Mouse (Mus musculus) embryo, embryonic 10 days (tissue): ENCODE measurements at regions not wholly inside any gene's neighbourhood (a gene's known extent, or its start where the extent isn't known, plus 50 kb on each side); places are given as distances from the start of the nearest gene placed in this dataset.

ENCODE experiments used
- DNase-seq: peaks from one replicate; pipeline ENCODE4 v3.0.0-alpha.2; 2015; ENCODE audit warnings: low spot score

DNA sequence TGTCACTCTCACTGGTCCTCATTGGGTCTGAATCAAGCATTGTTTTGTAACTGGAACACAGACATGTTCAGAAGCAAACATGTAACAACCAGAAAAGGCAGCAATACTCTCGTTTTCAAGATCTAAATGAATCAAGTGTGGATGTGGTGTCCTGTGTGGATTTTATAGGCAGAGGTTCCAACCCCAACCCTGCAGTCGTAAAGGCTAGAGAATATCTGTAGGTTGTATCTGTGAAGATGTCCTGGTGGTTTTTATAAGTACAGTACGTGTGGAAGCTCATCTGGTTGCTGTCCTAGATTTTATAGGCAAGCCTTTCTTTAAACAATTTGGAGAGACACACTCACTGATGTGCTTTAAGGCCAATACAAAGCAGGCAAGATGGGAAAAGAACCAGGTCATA is 518.8 kb upstream of the Atp11b start:
- no peak for DNase-seq

DNA sequence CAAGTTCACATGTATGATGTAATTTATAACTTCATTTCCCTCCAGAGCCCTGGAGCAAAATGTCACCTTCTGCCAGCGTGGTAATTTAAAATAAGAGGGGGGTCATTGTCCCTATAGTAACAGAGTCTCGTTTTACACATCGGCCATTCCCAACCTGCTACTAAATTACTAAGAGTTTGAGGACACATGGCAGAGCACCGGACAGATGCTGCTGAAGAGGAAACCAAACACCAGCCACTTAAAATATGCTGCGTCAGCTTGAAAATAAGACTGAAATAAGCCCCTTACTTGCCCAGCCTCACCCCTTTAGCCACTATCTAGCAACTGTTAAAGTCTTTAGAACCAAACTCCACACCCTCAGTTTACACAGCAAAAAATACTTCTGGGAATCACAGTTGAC is 518.1 kb upstream of the Atp11b start:
- DNase-seq: peak; percentile 36

DNA sequence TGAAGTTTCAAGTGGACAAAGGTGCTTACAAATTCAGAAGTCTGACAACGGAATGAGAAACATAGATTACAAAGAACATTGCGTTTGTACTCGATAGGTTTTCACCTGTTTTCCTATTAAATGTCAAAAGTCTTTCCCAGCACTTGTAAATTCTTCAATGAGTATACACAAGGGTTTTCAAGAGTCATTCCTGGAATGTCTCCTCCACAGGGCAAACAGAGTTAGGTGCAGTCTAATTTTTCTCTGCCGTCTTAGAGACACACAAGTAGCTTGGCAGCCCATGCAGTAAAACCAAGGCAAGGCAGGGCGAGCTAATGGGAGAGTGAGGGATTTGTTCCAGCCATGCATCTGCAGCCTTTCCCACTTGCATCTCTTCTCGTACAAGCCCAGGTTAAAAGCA is 516.6 kb upstream of the Atp11b start:
- DNase-seq: no peak

DNA sequence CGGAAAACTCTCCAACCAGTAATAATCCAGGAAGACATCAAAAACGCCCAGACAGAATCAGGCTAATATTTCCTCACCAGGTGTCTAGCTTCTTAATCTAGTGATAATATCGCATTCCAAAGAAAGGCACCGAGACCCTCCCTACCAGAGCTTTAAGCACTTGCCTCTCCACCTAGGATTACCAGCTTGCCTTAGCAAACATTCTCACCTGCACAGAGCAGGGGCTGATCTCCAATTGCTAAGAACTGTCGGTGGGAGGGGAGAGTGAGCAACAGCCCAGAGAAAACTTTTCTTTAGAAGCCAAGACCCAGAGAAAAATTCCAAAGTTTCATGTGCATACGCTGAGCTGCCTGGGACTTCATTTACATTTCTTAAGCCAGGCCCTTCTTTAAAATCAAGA is 511.6 kb upstream of the Atp11b start:
- DNase-seq: no peak

DNA sequence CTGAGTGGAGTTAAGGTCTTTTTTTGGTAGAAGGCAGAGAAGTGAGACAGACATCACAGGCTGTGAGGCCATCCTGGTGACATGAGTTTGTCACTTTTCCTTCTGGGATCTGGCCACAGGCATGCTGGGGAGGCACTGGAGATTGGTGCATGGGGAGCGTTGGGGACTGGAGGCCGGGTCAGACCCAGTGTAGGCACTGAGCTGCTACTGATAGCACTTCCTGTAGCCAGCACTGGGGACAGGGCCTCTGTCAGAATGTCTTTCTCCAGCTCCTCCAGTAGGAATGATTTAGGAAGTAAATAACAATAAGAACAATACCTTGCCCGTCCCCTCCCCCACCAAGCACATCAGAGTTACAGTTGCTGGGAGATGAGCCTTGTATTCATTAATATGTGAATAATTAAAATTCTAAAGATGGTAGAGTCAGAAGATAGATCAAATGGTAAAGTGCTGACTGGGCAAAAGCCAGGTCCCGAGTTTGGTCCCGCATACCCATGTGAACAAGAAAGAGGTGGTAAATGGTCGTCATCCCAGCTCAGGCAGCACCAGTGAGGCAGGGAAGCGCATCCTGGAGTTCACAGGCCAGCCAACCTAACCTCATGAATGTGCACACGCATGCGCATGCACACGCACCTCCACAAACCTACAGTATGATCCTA is 510.9 kb upstream of the Atp11b start:
- DNase-seq: peak; percentile 8

DNA sequence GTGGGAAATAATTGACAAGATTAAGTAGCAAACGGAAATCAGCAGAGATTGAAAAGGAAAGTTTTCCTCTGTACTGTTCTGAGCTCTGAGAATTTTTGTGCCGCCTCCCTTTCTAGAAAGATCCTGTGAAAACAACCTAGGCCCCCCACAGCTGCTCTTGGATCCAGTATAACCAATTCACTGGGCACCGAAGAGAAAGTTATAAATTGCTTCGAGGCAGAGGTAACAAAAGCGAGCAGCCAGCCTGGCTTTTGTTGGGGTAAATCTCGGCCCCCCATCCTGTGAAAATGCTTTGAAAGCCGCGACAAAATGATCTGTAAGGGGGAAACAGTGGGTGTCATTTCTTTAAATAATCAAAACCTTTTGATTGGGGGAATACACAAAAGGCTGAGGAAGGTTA is 508.9 kb upstream of the Atp11b start:
- DNase-seq: peak; percentile 28

DNA sequence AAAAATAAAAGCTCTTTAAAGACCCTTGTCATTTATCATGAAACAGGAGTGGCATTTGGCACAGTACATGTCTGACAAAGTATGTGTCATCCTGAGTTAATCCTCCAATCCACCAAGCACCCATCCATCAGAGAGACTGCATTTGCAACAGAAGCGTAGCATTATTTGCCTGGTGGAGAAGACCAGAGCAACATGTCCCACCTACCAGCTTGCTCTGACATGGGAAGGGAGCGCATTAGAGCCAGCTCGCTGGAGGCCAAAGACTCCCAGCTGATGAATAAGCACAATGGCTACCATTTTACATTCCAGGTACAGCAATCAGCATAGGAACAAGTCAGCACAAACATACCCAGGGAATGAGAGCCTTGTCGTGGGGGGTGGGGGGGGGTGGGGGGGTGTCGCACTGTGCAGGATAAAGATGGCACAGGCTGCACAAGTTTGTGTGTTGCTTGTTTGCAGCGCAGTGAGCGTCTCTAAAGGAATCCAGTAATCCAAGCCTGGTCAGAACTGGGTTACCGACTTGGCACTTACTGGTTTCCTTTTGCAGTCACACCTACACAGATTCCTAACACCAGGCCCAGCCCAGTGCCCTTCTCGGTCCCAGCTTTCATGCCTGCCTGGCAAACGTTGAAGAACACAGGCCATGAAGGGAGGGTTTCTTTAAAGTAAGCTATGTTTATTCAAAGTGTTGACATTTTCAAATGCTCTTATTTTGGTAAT is 507.8 kb upstream of the Atp11b start:
- peak; percentile 30 for DNase-seq

DNA sequence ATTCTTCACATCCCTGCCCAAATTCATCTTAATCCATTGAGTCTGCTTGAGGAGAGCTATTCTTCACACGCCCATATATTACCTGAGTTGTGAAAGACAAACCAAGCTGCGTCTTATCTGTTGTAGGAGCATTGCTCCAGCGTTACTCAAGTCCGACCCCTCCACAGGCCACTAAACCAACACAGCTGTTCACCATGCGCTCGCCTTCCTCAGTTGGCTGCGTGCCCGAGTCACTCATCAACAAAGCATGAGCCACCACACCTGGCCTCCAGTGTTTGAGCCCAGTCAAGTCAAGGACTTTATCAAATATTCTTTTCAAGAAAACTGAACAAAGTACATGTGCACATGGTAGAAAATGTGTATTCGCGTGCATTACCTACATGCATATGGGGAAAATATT is 504.7 kb upstream of the Atp11b start:
- DNase-seq: peak; percentile 43

DNA sequence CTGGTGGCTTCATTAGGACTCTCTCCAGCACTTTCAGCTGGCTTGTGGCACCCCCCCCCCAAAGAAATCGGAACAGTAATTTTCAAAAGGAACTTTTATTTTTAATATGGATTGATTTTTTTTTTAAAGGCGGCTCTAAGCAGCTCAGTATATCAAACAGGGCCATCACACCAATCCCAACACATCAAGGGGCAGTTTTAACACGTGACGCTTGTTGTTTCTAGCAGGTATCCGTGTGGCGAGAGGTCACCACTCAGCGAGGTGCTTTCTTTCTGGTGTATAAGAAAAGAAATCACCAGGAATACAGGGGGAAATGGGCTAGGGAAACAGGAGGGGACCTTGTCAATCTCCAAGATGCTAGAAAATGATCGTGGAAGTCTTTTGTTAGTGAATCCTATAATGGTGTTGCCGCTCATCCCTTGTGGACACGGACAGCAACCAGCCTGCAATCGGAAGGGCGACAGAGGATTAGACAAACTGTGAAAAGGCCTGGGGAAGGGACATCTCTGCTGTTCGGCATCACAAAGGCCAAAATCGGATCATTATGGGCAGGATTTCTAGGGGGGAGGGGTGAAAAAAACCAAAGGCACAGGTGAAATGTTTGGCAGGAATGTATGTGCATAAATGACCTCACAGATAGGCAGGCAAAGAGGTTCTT is 503.7 kb upstream of the Atp11b start:
- no peak for DNase-seq

DNA sequence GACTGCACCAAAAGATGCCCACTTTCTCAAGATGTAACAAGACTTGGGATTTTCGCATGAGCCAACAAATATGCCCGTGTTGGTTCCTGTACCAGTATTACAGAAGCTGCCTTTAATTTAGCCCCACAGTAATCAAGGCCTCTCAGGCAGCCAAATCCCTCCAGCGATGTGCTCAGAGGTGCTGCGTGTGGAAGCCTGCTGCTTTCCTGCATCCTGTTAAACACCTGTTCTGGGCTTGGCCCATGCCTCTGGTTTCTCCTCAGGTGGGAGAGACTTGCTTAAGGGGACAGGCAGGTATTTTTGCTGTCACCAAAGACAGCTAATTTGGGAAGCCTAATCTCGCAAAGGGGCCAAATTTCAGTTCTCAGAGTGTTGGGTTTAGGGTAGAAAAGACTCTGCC is 500.0 kb upstream of the Atp11b start:
- no peak for DNase-seq

DNA sequence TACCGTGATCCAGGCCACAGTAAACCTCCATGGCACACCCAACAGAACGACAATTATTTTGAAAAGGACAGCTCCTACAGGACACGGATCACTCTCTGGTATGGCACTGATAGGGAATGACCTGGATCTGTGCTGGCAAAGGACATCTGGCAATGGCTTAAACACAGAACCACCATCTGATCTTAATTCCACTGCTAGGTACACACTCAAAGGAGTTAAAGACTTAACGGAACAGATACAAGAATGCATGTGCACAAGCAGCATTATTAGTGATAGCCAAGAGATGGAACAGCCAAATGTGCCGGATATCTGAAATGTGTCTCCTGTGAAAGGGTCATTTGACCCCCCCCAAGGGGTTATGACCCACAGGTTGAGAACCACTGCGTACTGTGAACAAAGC is 493.0 kb upstream of the Atp11b start:
- DNase-seq: no peak

DNA sequence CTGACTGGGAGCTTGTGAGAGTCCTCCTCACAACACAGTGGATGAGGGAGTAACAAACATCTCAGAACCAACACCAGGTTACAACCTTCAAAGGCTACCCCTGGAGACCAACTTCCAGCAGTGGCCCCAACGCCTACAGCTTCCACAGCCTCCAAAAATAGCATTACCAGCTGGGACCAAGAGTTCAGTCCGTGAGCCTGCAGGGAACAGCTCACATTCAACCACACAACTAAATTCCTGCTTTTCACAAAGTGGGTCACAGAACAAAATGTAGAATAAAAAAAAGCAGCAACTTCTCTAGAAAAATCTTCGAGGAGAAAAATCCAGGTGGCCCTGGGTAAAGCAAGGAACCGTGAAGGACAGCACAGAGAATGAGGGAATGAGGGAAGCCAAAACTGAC is 485.0 kb upstream of the Atp11b start:
- DNase-seq: no peak

DNA sequence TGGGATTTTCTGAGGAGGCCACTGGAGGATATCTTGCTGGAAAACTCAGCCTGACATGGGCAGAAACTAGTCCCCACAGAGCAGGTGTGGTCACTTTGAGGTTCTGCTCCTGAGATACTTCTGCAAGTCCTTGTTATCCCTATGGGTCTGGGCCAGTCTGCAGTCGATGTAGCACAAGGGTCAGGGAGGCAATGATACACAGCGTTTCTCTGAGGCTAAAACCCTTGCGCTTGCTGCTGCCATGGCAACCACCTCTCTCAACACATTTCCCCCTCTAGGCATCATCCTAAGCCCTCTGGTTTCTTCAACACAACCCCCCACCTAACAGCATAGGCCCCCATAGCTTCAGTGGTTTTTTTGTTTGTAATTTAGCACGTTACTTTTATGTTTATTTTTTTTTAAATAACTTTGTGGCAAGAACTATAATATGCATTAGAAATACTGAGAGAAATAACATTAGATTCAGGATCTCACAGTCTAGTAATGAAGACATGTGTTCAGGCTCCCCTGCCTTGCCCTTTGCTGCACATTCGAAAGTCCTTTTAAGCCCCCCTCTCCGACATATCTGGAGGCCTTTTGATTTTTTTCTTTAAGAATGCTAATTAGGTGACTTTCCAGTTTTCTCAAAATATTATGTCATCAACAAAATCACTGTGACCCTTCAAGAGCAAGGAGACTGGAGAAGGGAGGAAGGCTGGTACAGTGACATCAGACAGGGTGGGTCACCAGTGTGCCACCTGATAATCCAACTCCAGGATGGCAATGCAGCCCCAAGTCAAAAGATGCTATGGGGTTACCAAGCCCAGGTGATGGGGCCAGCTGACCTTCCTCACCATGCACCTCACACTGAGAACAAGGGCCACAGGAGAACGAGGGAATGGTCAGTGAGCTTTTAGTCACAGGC is 483.7 kb upstream of the Atp11b start:
- peak; percentile 29 for DNase-seq

DNA sequence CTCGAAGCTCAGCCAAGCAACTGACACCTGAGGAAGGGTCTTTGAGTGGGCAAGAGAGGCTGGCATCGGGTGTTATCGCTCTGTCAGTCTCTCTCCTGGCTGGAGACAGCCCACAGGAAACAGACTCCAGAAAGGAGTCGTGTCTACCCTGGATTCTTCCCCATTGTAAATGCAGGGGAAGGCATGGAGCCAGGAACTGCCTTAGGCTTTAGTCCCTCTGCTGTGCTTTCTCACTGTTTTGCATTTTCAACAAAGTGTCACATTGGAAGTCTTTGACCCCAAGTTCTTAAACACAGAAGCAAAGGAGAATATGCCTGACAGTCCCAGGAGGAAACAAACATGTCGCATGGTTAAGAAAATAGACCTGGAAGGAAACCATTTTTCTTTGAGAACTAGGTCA is 480.4 kb upstream of the Atp11b start:
- DNase-seq: no peak

DNA sequence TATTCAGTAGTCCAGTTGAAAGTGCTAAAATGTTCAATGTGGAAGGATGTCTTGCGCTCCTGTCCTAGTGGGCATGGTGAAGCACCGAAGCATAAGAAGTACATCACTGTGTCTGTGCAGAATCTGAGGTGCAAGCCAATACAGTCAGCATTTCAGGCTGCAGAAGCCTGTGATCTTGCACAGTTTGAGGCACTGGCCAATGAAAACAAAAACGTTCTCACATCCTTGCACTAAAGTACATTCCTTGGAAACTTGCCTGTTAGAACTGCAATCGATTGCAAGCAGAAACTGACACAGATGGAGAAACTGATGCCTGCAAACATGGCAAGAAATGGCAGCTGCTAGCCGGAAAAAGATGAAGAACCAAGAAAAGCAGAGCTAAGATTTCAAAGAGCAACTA is 472.9 kb upstream of the Atp11b start:
- no peak for DNase-seq

DNA sequence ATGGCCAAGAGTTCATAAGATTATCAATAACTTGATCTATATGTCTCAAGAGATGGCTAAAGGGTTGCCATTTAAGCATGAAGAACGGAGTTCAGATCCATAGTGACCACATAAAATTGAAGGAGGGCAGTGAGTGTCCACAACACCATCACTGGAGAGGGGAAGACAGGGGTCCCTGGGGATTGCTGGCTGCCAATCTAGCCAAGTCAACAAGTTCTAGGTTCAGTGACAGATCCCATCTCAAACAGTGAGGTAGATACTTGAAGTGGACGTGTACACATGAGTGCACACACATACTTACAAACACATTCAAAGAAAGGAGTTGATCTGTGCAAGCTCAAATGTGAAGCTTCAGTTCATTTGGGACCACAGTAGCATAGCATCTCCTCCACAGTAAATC is 471.8 kb upstream of the Atp11b start:
- DNase-seq: no peak

DNA sequence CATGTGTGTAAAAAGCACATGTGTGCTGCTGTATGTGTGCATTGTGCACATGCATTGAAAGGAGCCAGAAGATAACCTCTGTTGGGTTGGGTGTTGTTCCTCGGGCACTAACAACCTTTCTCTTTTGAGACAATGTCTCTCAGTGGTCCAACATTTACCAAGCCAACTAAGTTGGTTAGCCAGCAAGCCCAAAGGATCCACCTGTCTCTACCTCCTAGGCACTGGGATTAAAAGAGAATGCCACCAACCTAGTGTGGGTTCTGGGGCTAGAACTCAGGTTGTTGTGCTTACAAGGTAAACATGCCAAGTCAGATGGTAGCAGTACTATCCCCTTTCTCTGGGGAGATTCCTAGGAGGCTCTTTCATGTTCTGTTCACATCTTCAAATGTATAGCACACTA is 459.1 kb upstream of the Atp11b start:
- no peak for DNase-seq

DNA sequence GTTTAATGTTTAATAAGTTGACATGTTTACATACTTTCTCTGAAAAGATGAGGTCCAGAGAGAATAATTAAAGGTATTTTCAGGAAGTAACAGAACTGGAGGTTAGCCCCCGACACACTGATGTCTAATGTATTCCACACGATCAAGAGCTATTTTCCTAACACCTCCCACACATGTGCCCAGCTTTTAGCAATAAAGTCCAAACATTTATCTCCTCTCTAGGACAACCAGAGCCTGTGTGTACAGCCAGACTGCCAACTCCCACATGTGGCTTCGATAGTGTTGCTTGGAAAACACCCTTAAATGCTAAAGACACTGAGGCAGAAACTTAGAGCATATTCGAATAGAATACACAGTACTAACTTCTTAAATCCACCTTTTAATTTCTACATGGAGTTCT is 458.2 kb upstream of the Atp11b start:
- DNase-seq: no peak

DNA sequence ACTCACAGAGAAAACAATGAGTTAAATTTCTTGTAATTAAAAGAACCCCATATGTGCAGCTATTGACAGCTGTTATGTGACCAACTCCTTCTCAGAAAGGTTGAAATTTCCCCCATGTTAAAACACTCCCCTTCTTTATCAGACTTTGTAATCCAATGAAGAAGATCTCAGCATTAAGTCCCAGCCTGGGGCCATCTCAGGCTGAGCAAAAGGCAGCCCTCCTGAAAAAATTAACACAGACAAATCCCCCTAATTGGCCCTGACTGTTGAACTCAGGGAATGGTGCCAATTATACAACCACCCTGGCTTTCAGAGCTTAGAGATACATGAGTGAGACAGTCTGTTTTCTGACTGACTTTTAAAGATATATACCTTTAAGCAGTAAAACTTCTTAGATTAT is 454.9 kb upstream of the Atp11b start:
- no peak for DNase-seq

DNA sequence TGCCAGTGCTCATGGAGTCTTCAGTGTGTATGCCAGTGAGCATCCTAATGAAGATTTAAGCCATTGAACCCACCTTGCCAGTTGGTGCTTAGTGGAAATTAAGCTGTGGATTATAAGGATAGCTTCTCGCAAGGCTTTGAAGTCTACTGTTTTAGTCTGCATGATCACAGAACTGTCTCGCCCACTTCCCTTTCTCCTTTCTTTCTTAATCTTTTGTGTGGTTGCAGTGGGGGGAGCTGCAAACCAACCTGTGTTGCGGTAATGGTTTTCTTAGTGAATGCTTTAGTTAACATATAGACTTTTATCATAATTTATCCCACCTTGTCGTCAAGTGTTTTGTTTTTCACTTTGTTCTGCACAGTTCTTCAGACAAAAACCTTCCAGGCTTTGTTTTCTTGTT is 447.9 kb upstream of the Atp11b start:
- DNase-seq: no peak

DNA sequence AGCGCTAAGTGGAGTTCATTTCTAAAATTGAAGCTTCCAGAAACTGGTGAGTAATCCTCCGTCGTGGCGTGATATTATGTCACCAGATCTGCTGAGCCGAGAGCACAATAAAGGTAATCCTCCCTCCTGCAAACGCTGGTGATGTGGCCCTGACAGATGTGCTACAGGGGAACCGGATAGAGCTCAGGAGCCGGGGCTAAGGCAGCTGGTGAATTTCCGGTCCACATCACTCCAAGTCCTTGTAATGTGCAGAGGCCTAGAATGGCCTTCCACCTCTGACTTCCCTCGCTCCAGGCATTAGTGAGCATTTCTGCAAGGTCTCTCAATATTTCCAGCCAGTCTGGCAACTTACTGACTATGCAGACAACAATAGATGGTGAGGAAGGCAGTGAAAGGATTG is 439.7 kb upstream of the Atp11b start:
- DNase-seq: no peak

DNA sequence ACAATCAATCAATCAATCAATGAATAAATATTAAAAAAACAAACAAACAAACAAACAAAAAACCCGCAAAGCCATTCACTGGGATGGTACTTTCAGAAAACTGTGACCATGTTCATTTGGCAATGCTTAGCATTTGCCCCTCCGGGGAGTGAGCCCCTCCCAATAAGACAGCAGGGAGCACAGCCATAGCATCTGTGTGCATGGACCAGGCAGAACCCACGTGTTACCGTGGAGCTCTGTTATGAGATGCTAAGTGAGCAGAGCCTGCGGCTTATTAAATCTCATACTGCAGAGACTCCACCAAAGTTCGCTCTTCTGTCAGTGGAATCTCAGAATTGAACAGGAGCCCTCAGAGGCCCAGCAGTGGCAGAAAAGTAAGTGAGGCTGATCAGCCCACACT is 438.7 kb upstream of the Atp11b start:
- no peak for DNase-seq

DNA sequence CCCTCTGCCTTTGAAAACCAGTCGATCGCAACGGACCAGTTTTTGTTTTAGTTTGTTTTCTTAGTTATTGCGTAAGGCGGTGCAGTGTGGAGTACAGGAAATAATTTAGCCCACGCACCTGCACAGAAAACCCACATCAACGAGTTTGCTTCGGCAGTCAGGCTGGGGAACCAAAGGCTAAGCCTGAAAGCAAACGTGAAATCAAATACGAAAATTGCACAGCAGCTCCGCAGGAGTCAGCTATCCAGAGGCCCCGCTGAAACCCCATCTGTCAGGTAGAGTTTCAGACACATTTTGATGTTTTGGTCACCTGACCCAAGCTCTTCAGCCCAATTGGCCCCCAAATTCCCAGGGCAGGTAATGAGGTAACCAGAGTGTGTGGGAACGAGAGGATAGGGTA is 435.6 kb upstream of the Atp11b start:
- no peak for DNase-seq
